Mouse (Mus musculus): ENCODE measurements around the gene Zfp286.
A peak's percentile ranks its signal among the peaks of the same experiment; 100 is the strongest.

Zfp286 gene

DNA sequence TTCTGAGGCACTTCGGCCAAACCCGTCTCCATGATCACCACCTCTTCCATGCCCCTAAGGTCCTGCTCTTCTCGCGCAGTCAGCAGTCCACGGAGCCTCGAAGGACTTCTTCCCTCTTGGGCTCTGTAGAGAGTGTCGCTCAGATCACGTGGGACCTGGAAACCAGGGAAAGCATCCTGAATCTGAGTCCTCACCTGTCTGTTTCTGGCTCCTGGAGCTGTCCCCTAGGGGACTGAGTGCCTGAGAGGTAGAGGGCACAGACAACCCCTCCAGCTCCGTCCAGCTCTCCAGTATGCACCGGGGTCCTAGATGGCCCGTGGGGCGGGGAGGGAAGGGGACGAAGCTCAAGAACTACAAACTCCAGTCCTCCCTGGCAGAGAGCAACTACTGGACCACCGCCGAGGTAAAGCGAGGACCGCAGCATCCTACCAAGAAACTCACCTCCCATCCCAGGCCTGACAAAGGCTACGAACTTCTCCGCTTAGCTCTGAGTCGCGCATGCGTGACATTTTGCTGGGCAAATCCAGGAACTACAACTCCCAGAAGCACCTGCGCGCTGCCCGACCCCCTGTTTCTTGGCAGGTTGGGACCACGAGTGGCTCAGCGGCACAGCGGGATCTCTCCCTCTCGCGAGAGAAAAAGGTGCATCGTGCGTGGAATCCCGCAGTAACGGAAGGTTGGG, at the start of gene Zfp286:
Zfp286 (minus strand) TSS at position 528 of the 682 bp plus-strand sequence.
- DNase-seq (ENCODE audit: low spot score): peak; percentile 81

DNA sequence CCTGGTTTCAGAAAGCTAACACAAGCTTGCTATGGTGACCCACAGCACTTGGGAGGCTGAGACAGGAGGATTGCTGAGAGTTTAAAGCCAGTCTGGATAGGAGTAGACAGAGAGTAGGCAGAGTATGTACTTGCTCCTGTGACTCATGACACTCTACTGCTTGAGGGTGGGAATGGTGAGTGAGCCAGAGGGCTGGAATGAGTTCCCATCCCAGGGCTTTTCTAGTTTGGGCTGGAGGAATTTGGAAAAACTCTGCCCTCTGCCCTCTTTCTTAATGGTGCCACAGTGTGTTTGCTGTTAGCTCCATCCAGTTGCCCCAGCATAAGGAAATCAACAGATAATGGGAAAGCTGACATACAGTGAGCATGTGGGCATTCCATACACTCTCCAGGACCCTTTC, 42.6 kb upstream of the Zfp286 start:
- no peak for DNase-seq (ENCODE audit: low spot score)

GRCm38 (mm10) chr11:62830387-62830786, 41.1 kb upstream of the Zfp286 start:
- DNase-seq (ENCODE audit: low spot score): no peak

DNA sequence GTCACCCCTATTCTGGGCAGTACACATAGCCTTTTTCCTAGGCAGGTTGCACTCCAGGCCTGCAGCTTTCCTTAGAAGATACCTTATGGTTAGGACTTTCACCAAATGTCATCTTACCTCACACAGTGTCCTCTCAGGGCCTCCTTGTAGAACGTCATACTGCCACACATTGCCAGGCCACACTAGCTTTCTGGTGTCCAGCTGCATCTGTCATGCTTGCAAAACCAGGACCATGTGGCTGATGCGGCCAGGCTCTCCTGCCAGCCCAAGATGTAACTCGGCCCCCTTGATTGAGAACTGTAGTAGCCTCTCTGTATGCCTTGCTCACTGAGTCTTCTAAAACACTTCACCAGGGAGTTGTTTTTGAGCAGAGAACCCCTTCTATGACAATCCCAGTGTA, 38.6 kb upstream of the Zfp286 start:
- no peak for DNase-seq (ENCODE audit: low spot score)

GRCm38 (mm10) chr11:62827135-62827534, 37.9 kb upstream of the Zfp286 start:
- DNase-seq (ENCODE audit: low spot score): no peak

- no peak for DNase-seq (ENCODE audit: low spot score)
These were observed 37.0 kb upstream of the Zfp286 start for GRCm38 (mm10) chr11:62826106-62826733.

DNA sequence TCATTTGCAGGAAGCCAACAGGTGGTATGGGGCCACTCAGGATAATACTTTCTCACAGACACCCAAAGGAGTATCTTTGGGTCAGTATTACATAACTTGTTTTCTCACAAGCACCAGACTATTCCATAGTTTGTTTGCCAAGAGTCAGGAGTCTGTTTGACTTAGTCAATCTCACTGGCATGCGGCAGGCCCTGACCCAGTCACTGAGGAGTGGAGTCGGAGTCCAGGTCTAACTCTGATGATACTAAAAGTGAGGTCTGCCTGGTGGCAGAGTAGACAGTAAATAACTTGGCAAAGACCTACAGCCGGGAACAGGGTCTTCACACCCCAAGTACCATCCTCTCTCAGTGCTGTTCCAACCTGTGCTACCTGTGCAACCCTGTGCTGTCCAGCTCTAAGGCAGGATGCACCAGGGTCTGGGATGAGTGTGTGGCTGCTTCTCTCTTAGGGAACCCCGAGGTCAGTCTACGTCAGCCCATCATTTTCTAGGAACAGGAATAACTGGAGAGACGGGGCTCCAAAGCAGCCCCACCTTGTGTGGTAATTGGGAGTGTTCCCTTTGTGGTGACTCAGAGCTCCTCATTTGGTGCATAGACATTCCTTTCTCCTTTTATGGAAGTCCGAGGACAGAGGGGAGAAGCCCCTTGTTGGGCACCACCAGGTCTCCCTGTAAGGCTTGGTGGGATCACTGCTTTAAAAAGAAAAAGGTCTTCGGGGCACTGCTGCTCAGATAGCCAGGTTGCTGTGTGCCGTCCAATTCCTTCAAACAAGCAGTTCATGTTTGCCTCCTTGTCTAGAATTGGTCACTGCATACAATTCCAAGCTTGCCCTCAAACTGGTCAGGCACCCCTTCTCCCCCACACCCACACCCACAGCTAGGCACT, 36.2 kb upstream of the Zfp286 start:
- no peak for DNase-seq (ENCODE audit: low spot score)

DNA sequence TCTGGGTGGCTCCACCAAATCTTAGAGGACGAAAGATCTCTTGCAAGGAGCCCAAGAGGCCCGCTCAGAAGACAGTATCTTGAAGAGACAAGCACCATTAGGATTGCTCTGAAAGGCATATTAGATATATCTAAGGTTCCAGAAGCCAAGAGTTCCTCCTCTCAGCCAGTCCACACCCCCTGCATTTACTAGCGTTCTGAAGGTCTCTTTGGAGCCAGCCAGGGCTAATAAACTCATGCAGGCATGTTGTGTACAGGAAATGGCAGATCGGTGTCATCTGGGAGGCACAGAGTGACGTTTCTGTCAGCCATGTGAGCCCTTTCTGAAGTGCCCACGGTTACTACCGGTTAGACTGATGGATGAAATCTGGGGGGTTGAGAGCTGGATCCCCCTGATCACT, 34.9 kb upstream of the Zfp286 start:
- no peak for DNase-seq (ENCODE audit: low spot score)

GRCm38 (mm10) chr11:62821893-62822292, 32.6 kb upstream of the Zfp286 start:
- DNase-seq (ENCODE audit: low spot score): no peak

DNA sequence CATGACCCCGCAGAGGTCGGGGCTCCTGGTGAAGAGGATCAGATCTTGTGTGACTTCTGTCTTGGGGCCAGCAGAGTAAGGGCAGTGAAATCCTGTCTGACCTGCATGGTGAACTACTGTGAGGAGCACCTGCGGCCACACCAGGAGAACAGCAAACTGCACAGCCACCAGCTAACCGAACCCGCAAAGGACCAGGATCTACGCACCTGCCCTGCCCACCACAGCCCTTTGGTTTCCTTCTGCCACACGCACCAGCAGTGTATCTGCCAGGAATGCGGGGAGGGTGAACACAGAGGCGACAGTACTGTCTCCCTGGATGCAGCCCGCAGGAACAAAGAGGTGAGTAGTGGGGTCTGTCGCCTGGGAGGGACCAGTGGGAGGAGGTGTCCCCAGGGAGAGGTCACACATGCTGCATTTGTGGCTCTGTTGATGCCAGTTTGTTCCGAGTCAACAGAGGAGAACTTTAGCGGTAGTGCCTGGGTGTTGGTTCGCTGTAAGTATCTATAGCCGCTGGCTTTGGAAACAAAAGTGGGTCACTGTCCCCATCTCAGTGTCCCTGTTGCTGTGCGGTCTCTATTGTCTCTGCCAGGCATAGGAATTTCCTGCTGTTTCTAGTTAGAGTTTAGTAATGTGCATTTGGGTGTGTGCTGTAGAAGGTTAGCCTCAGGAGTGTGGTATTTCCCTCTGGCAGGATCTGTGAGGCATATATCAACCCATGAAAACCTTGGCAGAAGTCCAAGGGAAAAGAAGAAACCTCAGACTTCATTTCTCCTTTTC, 31.6 kb upstream of the Zfp286 start:
- DNase-seq (ENCODE audit: low spot score): no peak

GRCm38 (mm10) chr11:62820059-62820541, 30.8 kb upstream of the Zfp286 start, which contains the start of gene Trim16:
Trim16 (plus strand) TSS chr11:62820231.
- peak; percentile 60 for DNase-seq (ENCODE audit: low spot score)

GRCm38 (mm10) chr11:62819059-62819686, 29.9 kb upstream of the Zfp286 start:
- no peak for DNase-seq (ENCODE audit: low spot score)

DNA sequence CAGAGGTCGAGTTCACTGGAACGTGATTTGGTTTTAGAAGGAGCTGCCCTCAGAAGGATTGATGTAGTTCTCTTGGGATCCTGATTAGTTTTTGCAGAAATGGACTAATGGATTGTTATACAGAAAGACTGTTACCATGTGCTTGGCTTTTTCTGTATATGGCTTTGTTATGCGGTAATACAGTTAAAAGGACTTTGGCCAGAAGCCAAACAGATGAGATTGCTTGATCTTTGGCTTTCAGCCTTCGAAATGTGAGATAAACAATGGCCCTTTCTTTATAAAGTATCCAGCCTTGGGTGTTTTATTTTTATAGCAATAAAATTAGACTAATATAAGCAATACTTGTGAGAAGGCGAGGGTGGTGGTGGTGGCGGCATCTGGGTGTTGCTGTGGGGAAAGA, 27.3 kb upstream of the Zfp286 start:
- DNase-seq (ENCODE audit: low spot score): no peak

- DNase-seq (ENCODE audit: low spot score): no peak
These were observed 26.2 kb upstream of the Zfp286 start for GRCm38 (mm10) chr11:62815438-62815837.

GRCm38 (mm10) chr11:62814625-62815024, 25.4 kb upstream of the Zfp286 start:
- DNase-seq (ENCODE audit: low spot score): no peak

DNA sequence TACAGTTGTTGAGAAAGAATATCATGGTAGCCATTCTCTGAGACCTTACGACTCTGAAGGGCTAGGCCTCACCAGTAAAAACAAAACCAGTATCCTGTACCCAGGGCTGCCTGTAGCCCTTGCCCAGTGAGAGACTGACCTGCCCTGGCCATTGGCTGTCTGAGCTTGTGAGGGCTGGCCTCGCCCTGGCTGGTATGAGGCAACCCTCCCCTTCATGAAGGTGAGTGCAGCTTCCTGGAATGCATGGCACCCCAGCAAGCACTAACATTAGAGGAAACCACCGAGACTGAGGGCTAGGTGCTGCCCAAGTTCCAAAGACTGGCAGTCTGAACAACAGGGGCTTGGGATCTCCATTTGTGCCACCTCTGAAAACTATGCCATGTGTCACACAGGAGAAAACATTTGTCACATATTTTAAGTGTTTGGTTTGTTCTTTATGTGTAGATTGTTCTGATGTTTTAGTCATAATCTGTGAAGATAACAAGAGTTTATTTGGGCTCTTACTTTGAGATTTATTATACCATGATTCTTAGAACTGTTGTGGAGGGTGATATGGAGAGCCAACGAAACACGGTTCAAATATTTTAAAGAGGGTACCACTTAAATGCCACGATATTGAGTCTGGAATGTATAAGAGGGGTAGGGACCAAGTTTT, 24.8 kb upstream of the Zfp286 start:
- DNase-seq (ENCODE audit: low spot score): no peak

- DNase-seq (ENCODE audit: low spot score): no peak
These were observed 24.2 kb upstream of the Zfp286 start for GRCm38 (mm10) chr11:62813497-62813896.

DNA sequence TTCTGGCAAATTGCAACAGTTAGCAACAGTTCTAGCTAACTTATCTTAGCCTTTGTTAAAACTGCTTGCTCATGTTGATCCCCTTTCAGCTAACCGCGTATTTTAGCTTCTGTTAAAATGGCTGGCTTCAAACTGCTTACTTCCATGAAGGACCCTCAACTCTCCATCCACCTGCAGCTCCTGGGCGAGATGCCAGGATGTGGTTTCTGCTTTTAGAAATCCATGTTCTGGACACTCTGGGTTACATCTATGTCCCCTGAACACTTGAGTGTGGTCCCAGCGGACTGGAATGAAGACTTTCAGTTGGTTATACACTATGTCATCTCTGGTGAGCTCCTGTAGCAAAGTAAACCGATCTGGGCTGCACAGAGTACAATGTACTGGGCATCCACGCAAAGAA, 23.0 kb upstream of the Zfp286 start:
- no peak for DNase-seq (ENCODE audit: low spot score)

GRCm38 (mm10) chr11:62809201-62809600, 19.9 kb upstream of the Zfp286 start:
- no peak for DNase-seq (ENCODE audit: low spot score)

GRCm38 (mm10) chr11:62807965-62808364, 18.7 kb upstream of the Zfp286 start:
- DNase-seq (ENCODE audit: low spot score): no peak

- no peak for DNase-seq (ENCODE audit: low spot score)
These were observed 14.9 kb upstream of the Zfp286 start for GRCm38 (mm10) chr11:62804119-62804518.

Data from ovary, adult 18-20 months (tissue).